ENCODE assay signal across 11 mouse cellular contexts in the genomic region with DNA sequence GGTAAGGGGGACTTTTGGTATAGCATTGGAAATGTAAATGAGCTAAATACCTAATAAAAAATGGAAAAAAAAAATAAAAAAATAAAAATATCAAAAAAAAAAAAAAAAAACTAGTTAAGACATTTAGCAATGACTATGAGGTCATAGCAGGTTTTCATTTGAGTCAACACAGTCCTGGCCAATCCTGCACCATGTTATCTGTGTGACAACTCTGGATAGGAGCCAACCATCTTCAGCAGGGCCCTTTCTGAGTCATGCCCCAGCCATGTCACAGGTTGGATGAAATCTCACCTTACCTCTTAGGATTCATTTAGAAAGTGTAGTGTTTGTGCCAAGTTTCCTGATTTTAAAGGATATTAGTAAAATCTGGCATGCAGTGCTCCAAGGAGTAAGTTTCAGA.
"Had no signal": no experiment of that assay in that cellular context is flagged by ENCODE, and none has a peak within 500 bp of the region (broad histone marks: within the 10 kb centered on the region; RNA-seq: fewer than 3 reads in every experiment).

No protein-coding gene starts in this region.

- H3K36me3 ChIP-seq: limb, embryonic 12.5 days; liver, embryonic 15.5 days; midbrain, embryonic 13.5 days; stomach, embryonic 15.5 days had no signal

- ATAC-seq: midbrain, embryonic 13.5 days had no signal

- H3K9me3 ChIP-seq: limb, embryonic 12.5 days; liver, embryonic 15.5 days; midbrain, embryonic 13.5 days; stomach, embryonic 15.5 days had no signal

- H3K4me2 ChIP-seq: limb, embryonic 12.5 days; liver, embryonic 11.5 days; liver, embryonic 15.5 days; midbrain, embryonic 13.5 days; stomach, embryonic 15.5 days had no signal

- H3K4me3 ChIP-seq: left cerebral cortex, adult 2 months; limb, embryonic 12.5 days; liver, embryonic 15.5 days; midbrain, embryonic 13.5 days; stomach, embryonic 15.5 days had no signal

- H3K4me1 ChIP-seq: liver, embryonic 15.5 days; stomach, embryonic 15.5 days had no signal

- DNase-seq: kidney, adult 18-20 months; kidney, postnatal 14 days; lung, adult 2 months; right cerebral cortex, postnatal 14 days; thymus, postnatal 4 days had no signal

- H3K27ac ChIP-seq: left cerebral cortex, adult 2 months; limb, embryonic 12.5 days; liver, embryonic 15.5 days; midbrain, embryonic 13.5 days; stomach, embryonic 15.5 days had no signal

- H3K9ac ChIP-seq: limb, embryonic 12.5 days; liver, embryonic 15.5 days; midbrain, embryonic 13.5 days; stomach, embryonic 15.5 days had no signal

- H3K27me3 ChIP-seq: limb, embryonic 12.5 days; liver, embryonic 15.5 days; midbrain, embryonic 13.5 days; stomach, embryonic 15.5 days had no signal
